Mouse (Mus musculus) cerebellum, adult 18-20 months (tissue): ENCODE data around the gene Acot8.

ENCODE experiments used
- DNase-seq, 2 experiments: peaks; one replicate each; pipeline ENCODE4 v3.0.0; 2021

The Acot8 gene

DNA sequence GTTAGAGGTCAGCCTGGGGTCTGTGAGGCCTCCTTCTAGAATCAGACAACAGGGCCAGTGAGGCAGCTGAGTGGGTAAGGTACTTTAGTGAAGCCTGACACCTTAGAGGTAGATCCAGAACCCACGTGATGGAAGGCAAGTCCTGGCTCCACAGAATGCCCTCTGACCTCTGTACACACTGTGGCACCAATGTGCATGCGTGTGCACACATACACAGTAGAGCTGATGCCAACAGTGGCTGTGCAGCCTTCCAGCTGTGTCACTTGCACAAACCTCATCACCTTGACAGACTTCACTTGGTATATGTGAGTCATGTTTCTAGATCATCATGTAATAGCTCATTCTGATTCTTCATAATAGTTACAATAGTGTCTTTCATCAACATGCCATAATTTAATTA, 52.2 kb downstream of the Acot8 start:
- no peak for DNase-seq

DNA sequence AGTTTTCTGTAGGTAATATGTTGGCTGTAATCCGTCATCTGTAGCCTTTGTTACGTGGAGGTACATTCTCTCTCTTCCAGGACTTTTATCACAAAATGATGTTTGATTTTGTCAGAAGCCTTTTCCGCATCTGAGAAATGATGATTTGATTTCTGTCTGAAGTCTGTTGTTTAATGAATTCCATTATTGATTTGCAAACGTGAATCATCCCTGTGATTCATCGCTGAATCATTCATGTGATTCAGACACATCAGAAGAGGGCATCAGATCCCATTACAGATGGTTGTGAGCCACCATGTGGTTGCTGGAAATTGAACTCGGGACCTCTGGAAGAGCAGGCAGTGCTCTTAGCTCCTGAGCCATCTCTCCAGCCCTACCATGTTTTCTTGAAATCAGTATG, 55.7 kb downstream of the Acot8 start:
- DNase-seq, result no peak

DNA sequence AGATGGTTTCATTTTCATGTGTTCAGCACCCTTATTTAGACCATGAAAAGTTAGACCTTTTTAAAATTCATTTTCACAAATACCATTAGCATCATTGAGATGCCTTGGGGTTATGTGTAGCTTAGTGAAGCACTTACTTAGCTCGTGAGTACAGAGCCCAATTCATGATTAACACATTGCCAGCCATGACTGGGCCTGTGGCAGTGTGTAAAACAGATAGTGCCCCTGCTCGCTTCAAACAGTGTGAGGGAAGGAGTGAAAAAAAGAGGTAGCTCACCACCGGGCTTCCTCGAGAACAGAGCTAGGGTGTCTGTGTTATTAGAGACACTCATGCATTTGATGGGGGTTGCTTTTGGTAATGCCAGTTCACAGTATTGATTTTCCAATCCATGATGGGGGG, 56.5 kb downstream of the Acot8 start:
- DNase-seq, result no peak

DNA sequence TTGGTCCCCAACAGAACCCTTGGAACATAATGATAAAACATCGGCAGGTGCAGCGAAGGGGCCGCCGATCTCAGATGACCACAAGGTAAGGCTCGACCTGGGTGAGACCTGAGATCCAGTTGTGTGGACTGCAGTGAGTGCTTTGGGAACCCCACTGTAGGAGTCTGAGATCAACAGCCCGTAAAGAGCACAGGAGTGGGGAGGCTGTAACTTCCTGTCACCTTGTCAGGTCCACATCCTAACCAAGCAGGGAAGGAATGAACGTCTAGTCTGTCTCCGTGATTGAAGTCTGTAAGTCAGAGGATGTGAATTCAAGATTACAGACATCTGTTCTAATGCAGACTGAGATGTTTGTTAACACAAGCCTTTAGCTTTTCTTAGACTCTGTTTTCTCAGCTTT, 58.0 kb downstream of the Acot8 start:
- DNase-seq, result no peak

DNA sequence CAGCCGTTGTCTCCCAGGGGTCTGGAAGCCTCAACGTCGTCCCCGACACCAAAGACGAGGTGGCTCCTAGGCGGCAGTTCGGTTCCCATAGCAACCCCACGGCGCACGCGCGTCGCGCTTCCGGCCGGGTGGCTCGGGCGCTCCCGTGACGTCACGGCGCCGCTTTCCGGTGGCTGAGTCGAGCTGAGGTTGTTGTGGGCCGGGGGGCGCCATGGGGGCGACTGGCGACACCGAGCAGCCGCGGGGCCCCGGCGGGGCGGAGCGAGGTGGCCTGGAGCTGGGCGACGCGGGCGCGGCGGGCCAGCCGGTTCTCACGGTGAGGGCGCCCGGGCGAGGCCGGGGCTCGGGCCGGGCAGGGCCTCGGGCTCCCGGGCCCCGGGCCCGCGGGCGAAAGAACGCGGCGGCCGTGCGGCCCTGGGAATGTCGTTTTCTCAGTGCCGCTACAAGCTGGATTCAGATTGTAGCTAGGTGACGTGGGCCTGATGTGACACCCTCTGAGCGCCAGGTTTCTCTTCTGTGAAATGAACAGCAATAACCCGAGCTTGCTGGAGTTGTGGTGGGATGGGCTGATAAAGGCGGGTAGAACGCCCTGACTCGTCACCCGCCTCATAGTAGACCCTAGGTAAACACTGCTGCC, 58.7 kb downstream of the Acot8 start, which contains the start of the genes Wfdc3 and Dnttip1:
Gene Wfdc3 (minus strand): TSS at position 89 of the 637 bp plus-strand sequence.
Gene Dnttip1 (plus strand): TSS at position 141 of the 637 bp plus-strand sequence.
- DNase-seq, result peak; percentile 88 to 95

DNA sequence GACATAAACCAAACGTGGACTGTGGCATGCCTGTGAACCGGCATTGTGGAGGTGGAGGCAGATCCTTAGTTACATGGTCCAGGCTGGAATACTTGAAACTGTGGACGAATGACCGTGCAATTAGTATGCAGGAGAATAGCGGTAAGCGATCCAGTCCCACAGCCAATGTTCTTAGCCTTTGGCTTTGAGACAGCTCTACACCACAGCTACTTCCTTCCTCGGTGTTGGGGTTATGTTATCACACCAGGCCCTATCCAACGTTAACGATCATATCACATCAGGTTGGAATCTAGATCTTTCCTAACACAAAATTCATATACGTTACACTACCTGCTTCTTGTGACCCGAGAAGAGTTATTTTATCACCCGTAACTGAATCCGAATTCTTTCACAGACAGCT, 59.7 kb downstream of the Acot8 start:
- no peak for DNase-seq
